Mouse (Mus musculus) CH12.LX (cell line): ENCODE measurements around the gene Hfe2.

Experiments
- CTCF ChIP-seq, 2 experiments: IDR thresholded peaks in 1 of 2; conservative IDR thresholded peaks in 1 of 2; 2 replicates each; pipeline ENCODE4 v1.5.1; 2011 to 2012; ENCODE audit warnings: low read depth in 2 of 2, low read length in 2 of 2, improper control_type of control experiment in 1 of 2, inconsistent platforms in 1 of 2, mild to moderate bottlenecking in 1 of 2, moderate library complexity in 1 of 2
- EP300 ChIP-seq: IDR thresholded peaks from 2 replicates; pipeline ENCODE4 v1.6.1; 2011; ENCODE audit warnings: low read length, improper control_type of control experiment
- POLR2A ChIP-seq: IDR thresholded peaks from 2 replicates; pipeline ENCODE4 v1.6.1; 2011; ENCODE audit warnings: low read depth, mild to moderate bottlenecking, improper control_type of control experiment, low read length
- RAD21 ChIP-seq: IDR thresholded peaks from 2 replicates; pipeline ENCODE4 v1.6.1; 2011; ENCODE audit warnings: low read depth, mild to moderate bottlenecking, low read length, improper control_type of control experiment, moderate library complexity
- TCF12 ChIP-seq: IDR thresholded peaks from 2 replicates; pipeline ENCODE4 v1.6.1; 2014; ENCODE audit warnings: low read depth, mild to moderate bottlenecking, inconsistent platforms, low read length, improper control_type of control experiment
- ZC3H11A ChIP-seq: IDR thresholded peaks from 2 replicates; pipeline ENCODE4 v1.6.1; 2012; ENCODE audit warnings: low read depth, mild to moderate bottlenecking, inconsistent platforms, low read length, improper control_type of control experiment

GRCm38 (mm10) chr3:96558668-96559196, 33.8 kb downstream of the Hfe2 start:
- no peak for TF ChIP-seq TCF12
- no peak for TF ChIP-seq RAD21
- TF ChIP-seq EP300, result no peak
- TF ChIP-seq CTCF (conservative IDR thresholded peaks at IDR 0.05 in 1 of 2, IDR thresholded peaks at IDR 0.05 in 1 of 2; ENCODE audit: low read depth in 2 of 2, low read length in 2 of 2), result no peak
- no peak for TF ChIP-seq ZC3H11A
- no peak; the same call in 1 of the 2 replicates for TF ChIP-seq POLR2A
